Mouse (Mus musculus): ENCODE data around the gene Gm9999. TPM values are rescaled to one million over a fixed set of nuclear protein-coding genes. Genes with fewer than 3 reads are reported as not detected.

Gene Gm9999
- polyA plus RNA-seq, 1 experiment from 2014 or later = not detected

DNA sequence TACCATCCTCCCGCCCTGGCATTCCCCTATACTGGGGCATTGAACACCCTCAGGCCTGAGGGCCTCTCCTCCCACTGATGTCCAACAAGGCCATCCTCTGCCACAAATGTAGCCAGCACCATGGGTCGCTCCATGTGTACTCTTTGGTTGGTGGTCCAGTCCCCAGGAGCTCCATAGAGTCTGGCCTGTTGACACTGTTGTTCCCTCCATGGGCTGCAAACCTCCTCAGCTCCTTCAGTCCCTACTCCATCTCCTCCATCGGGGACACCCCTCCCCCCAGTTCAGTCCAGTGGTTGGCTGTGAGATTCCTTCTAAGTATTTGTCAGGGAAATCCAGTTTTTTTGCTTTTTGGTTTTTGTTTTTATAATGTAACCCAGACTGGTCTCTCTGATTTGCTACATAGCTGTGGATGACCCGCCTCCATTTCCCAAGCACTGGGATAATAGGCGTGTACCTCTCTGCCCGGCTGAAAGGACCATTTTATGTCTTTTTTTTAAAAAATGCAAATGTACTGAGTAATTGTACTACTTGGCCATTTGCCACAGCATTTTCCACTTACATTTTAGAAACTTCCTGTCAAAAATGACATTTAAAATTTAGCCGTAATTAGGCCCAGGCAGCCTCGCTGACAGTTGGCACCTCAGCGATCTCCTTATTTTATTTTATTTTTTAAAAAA is 47.3 kb downstream of the Gm9999 start:
- H3K36me3 ChIP-seq (ENCODE audit: inconsistent target) = no peaks in the 10 kb centered on the region
- no peak overlapping the region for H3K27ac ChIP-seq
- 58% methylated on average over 9 of the region's 9 CpGs for WGBS (ENCODE audit: missing documents)

DNA sequence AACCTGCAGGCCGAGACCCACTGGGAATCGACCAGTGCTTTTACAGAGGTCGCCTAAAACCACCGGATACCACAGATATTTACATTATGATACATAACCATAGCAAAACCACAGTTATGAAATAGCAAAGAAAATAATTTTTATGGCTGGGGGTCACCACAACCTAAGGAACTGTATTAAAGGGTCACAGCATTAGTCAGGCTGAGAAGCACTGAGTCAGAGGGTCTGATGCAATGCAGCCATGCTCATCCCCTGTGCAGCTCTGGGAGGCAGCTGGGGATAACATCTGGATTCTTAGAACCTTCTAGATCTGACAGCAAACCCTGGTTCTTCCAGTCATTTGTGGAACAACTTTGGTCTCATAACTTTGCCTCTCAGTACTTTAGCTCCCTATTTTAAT is 48.0 kb downstream of the Gm9999 start:
- Histone ChIP-seq H3K27ac (no peak overlapping the region), H3K79me2 (ENCODE audit: inconsistent target) (no peaks in the 10 kb centered on the region), H3K4me3 (ENCODE audit: inconsistent target) (no peak overlapping the region), H3K36me3 (ENCODE audit: inconsistent target) (no peaks in the 10 kb centered on the region)
- WGBS (ENCODE audit: missing documents) = 31% methylated on average over 4 of the region's 4 CpGs

More for the DNA sequence above, 47.3 kb downstream of the Gm9999 start:
- H3K79me2 ChIP-seq (ENCODE audit: inconsistent target) = no peaks in the 10 kb centered on the region
- H3K4me3 ChIP-seq (ENCODE audit: inconsistent target) = no peak overlapping the region

DNA sequence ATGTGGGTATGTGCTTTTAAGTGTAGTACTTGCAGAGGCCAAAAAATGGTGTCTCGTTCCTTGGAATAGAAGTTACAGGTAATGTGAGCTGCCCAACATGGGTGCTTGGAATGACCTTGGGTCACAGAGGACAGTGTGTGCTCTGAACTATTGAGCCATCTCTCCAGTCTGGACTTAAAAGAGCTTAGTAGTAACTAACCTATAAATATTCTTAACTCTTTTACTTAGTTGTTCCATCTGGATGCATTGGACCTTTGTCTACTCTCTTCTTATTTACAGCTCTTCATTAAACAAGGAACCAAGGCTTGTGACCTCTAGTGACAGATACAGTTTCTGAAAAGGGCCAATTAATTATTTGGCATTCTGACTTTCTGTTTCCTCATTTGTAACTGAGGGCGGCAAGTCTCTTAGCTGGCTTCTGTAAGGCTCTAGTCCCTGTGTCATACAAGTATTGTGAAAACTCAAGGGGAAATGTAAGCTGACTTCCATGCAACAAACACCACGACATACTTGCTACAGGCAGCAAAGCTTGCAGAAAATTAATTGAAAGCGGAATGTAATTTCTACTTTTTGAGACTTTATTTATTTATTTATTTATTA is 51.5 kb downstream of the Gm9999 start:
- peak overlapping the region; percentile 34 for H3K27ac ChIP-seq
- 50% methylated on average over 4 of the region's 4 CpGs for WGBS (ENCODE audit: missing documents)
- H3K36me3 ChIP-seq (ENCODE audit: inconsistent target) = no peaks in the 10 kb centered on the region
- no peak overlapping the region for H3K4me3 ChIP-seq (ENCODE audit: inconsistent target)
- H3K79me2 ChIP-seq (ENCODE audit: inconsistent target) = no peaks in the 10 kb centered on the region

DNA sequence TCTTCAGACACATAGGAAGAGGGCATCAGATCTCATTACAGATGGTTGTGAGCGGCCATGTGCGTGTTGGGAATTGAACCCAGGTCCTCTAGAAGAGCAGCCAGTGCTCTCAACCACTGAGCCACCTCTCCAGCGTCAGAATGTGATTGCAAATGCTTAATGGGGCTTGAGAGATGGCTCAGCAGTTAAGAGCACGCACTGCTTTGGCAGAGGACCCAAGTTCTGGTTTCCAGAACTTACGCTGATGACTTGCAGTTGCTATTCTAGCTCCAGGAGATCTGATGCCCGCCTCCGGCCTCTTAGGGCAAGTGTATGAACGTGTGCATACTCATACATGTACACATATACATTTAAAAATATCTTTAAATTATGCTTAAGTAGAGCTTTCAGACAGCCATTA is 52.0 kb downstream of the Gm9999 start:
- Histone ChIP-seq H3K36me3 (ENCODE audit: inconsistent target) (no peaks in the 10 kb centered on the region), H3K27ac (peak overlapping the region; percentile 34), H3K79me2 (ENCODE audit: inconsistent target) (no peaks in the 10 kb centered on the region), H3K4me3 (ENCODE audit: inconsistent target) (no peak overlapping the region)
- 75% methylated on average over 8 of the region's 8 CpGs for WGBS (ENCODE audit: missing documents)

Other genes starting within 250 kb of the Gm9999 start
- not detected in 3 replicates for gene Saa1, start 240.6 kb upstream of the Gm9999 start, polyA plus RNA-seq (2018)
- gene Saa2, start 231.8 kb upstream of the Gm9999 start, polyA plus RNA-seq (2018) = not detected in 3 replicates
- 16.3 to 29.8 TPM (median 23.7 TPM) in 3 replicates for gene Hps5, start 187.5 kb upstream of the Gm9999 start, polyA plus RNA-seq (2018)
- gene Gtf2h1, start 187.5 kb upstream of the Gm9999 start, polyA plus RNA-seq (2018) = 41.4 to 101 TPM (median 42.4 TPM) in 3 replicates
- gene Ldha, start 142.1 kb upstream of the Gm9999 start, polyA plus RNA-seq (2018) = 352 to 860 TPM (median 417 TPM) in 3 replicates
- not detected in 3 replicates for gene Ldhc, start 122.4 kb upstream of the Gm9999 start, polyA plus RNA-seq (2018)
- 62.8 to 220 TPM (median 81.4 TPM) in 3 replicates for gene Tsg101, start 63.6 kb upstream of the Gm9999 start, polyA plus RNA-seq (2018)
- gene Uevld, start 25.1 kb upstream of the Gm9999 start, polyA plus RNA-seq (2018) = 6.1 to 6.9 TPM (median 6.4 TPM) in 3 replicates
- 14.1 to 25.5 TPM (median 17.6 TPM) in 3 replicates for gene Spty2d1, start 24.8 kb downstream of the Gm9999 start, polyA plus RNA-seq (2018)
- gene Tmem86a, start 67.0 kb downstream of the Gm9999 start, polyA plus RNA-seq (2018) = 125 to 195 TPM (median 135 TPM) in 3 replicates
- gene Ptpn5, start 150.1 kb downstream of the Gm9999 start, polyA plus RNA-seq (2018) = not detected in 3 replicates
- gene Mrgpra6, start 221.3 kb downstream of the Gm9999 start, polyA plus RNA-seq (2018) = not detected in 3 replicates

All from macrophage (primary cell).